Mouse (Mus musculus) hindbrain, postnatal 0 days (tissue): Measurements from ENCODE around the gene Fnbp1l. TPM values are rescaled to one million over a fixed set of nuclear protein-coding genes. Genes with fewer than 3 reads are reported as not detected.

Experiments used
- ATAC-seq: fragments of 200-750 bp; cut with Nextera tagmentation; 2 replicates; pipeline ENCODE4 v1.8.0; 2017; ENCODE audit warnings: mild to moderate bottlenecking, moderate TSS enrichment, moderate library complexity
- DNase-seq: peaks from one replicate; pipeline ENCODE4 v3.0.0-alpha.2; 2015; ENCODE audit warnings: low spot score
- H3K27ac ChIP-seq: fragments of 300-500 bp; sonication (generic); 2 replicates; pipeline ENCODE4 v1.5.1; 2014; ENCODE audit warnings: mild to moderate bottlenecking
- H3K27me3 ChIP-seq: fragments of 300-500 bp; sonication (generic); 2 replicates; pipeline ENCODE4 v1.6.1; 2014; ENCODE audit warnings: low read length, mixed read lengths; ENCODE audit not compliant: insufficient read depth
- H3K36me3 ChIP-seq: fragments of 300-500 bp; sonication (generic); 2 replicates; pipeline ENCODE4 v1.6.1; 2014; ENCODE audit warnings: low read length, mixed read lengths; ENCODE audit not compliant: insufficient read depth
- H3K4me1 ChIP-seq: fragments of 300-500 bp; sonication (generic); 2 replicates; pipeline ENCODE4 v1.6.1; 2014; ENCODE audit warnings: antibody characterized with exemption, low read length, mixed read lengths; ENCODE audit not compliant: insufficient read depth
- H3K4me2 ChIP-seq: fragments of 300-500 bp; sonication (generic); 2 replicates; pipeline ENCODE4 v1.6.1; 2014; ENCODE audit warnings: low read depth, mild to moderate bottlenecking, low read length, moderate library complexity, mixed read lengths
- H3K4me3 ChIP-seq: fragments of 300-500 bp; sonication (generic); 2 replicates; pipeline ENCODE4 v1.5.1; 2014; ENCODE audit warnings: low read length
- H3K9ac ChIP-seq: fragments of 300-500 bp; sonication (generic); replicated peaks from 2 replicates; pipeline ENCODE4 v1.6.1; 2014; ENCODE audit warnings: mild to moderate bottlenecking, low read length, moderate library complexity, mixed read lengths
- H3K9me3 ChIP-seq: fragments of 300-500 bp; sonication (generic); 2 replicates; pipeline ENCODE4 v1.6.1; 2016; ENCODE audit warnings: low read length, mixed read lengths
- CTCF ChIP-seq: IDR thresholded peaks from 2 replicates; pipeline ENCODE4 v1.5.1; 2016; ENCODE audit warnings: antibody characterized with exemption, control low read depth, low read depth
- WGBS: fragments of 180-500 bp; shearing (Covaris S2); extraction: QIAGEN DNeasy Blood & Tissue Kit; methylation state at CpG from one replicate; pipeline ENCODE4 v1.1.7; 2014; 5-methylcytosine and 5-hydroxymethylcytosine counted together
- polyA plus RNA-seq: library from polyadenylated mRNA; unstranded; fragments of >200 nt; fragmentation: Nextera tagmentation; extraction: Ambion mirVana; gene quantifications from 2 replicates; pipeline ENCODE4 v1.2.1, GENCODE M21; 2015
- total RNA-seq: library from RNA; depleted of rRNA; stranded (reverse); fragments of >200 nt; gene quantifications from 2 replicates; pipeline ENCODE4 v1.2.3, GENCODE M21; 2014

Gene Fnbp1l
- total and polyA plus RNA-seq, 2 experiments from 2014 or later: 73.0 to 146 TPM

DNA sequence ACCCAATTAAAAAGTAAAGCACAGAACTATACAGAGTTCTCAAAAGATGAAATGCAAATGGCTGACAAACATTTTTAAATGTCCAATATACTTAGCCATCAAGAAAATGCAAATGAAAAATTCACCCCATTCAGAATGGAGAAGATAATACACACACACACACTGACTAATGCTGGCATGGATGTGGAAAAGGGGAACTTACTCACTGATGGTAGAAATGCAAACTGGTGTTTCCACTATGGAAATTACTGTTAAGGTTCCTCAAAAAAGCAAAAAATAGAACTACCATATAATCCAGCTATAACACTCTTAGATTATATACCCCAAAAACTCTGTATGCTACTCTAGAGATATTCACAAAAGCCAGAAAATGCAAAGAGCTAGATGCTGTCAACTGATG lies 42.2 kb downstream of the Fnbp1l start:
- no peak for TF ChIP-seq CTCF
- H3K27ac ChIP-seq: no peak overlapping the region
- no peak overlapping the region for H3K4me3 ChIP-seq
- no peaks in the 10 kb centered on the region for H3K36me3 ChIP-seq
- ATAC-seq: no peak
- no peak overlapping the region for H3K4me2 ChIP-seq
- no peak overlapping the region for H3K9ac ChIP-seq
- DNase-seq: no peak
- no peaks in the 10 kb centered on the region for H3K27me3 ChIP-seq
- no peaks in the 10 kb centered on the region for H3K9me3 ChIP-seq
- no peaks in the 10 kb centered on the region for H3K4me1 ChIP-seq

DNA sequence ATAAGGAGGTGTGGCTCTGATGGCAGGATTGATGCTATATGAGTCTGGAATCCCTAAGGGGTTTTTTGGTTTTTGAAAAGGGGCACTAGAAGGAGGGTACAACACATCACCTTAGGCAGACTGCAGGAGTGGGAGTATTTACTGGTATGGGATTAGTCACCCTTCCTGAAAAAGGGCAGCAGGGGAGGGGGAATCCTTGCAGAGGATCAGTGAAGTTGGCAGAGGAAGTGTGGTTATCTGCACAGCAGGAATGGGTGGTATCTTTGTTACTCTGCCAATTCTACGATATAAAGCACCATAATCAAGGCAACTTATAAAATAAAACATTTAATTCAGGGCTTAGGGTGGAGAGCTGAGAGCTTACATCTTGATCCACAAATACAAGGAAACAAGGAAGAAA lies 44.6 kb downstream of the Fnbp1l start:
- no peaks in the 10 kb centered on the region for H3K36me3 ChIP-seq
- no peaks in the 10 kb centered on the region for H3K27me3 ChIP-seq
- TF ChIP-seq CTCF: no peak
- H3K4me3 ChIP-seq: no peak overlapping the region
- WGBS: 85% methylated on average over 1 of the region's 1 CpGs
- DNase-seq: no peak
- H3K27ac ChIP-seq: no peak overlapping the region
- H3K9ac ChIP-seq: no peak overlapping the region
- ATAC-seq: no peak
- H3K9me3 ChIP-seq: no peaks in the 10 kb centered on the region
- H3K4me1 ChIP-seq: no peaks in the 10 kb centered on the region
- no peak overlapping the region for H3K4me2 ChIP-seq

DNA sequence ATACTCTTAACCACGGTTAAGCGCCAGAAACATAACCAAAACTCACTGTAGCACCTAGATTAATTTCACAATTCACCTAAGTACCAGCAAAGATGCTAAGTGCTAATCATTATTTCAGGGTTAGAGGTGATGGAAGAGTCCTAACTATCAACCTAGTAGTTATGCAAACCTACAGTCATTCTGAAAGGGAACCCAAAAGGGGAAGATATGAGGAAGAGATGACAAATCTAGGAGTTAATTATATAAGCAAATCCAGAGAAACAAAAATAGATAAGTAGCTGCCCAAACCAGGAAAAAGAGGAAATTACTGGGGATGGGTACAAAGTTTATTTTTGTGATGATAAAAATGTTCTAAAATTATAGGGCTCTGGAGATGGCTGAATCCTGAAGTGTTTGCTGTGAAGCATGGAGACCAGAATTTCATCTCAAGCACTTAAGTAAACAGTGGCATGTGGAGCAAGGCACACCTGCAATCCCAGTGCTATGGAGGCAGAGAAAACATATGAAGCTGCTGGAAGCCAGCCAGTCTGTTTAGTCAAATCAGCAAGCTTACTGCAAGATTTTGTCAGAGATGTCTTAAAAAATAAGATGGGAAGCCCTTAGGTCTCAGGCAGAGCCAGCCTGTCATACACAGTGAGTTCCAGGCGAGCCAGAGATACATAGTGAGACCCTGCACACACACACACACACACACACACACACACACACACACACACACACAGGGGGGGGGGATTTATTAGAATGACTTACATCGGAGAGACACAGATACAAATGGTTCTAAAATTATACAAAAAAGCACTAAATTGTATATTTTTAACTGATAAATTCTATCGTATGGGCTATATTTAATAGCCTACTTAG lies 45.9 kb downstream of the Fnbp1l start:
- Histone ChIP-seq H3K27ac (no peak overlapping the region), H3K36me3 (no peaks in the 10 kb centered on the region), H3K9me3 (no peaks in the 10 kb centered on the region), H3K9ac (no peak overlapping the region), H3K4me1 (no peaks in the 10 kb centered on the region), H3K4me2 (no peak overlapping the region), H3K27me3 (no peaks in the 10 kb centered on the region), H3K4me3 (no peak overlapping the region)
- TF ChIP-seq CTCF: no peak
- ATAC-seq (no peak), DNase-seq (peak; percentile 16)
- WGBS: 90% methylated on average over 5 of the region's 5 CpGs

DNA sequence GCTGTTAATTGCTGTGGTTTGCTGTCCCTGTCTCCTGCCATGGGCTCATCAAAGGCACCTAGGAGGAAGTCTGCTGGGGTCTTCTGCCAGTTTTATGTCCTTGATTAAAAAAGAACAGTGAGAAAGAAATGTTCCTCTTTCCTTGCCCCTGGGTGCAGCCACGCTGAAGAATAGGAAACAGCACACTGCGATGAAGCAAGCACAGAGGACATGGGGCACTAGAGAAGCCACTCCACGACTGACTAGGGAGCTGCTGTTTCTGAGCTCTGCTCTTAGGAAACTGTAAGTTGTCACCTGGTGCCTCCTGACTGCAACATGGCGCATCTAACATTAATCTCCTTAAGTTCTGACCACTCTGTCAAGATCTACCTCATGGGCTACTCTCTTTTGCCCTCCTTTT lies 53.0 kb downstream of the Fnbp1l start:
- no peaks in the 10 kb centered on the region for H3K9me3 ChIP-seq
- H3K36me3 ChIP-seq: 0 out of 2 replicates have a peak, but pooled peaks cover 2% of the 10 kb centered on the region
- no peak overlapping the region for H3K9ac ChIP-seq
- H3K27ac ChIP-seq: no peak overlapping the region
- H3K27me3 ChIP-seq: no peaks in the 10 kb centered on the region
- WGBS: 68% methylated on average over 4 of the region's 4 CpGs
- ATAC-seq: no peak
- no peak overlapping the region for H3K4me2 ChIP-seq
- TF ChIP-seq CTCF: no peak
- no peak for DNase-seq
- H3K4me1 ChIP-seq: no peaks in the 10 kb centered on the region
- no peak overlapping the region for H3K4me3 ChIP-seq

DNA sequence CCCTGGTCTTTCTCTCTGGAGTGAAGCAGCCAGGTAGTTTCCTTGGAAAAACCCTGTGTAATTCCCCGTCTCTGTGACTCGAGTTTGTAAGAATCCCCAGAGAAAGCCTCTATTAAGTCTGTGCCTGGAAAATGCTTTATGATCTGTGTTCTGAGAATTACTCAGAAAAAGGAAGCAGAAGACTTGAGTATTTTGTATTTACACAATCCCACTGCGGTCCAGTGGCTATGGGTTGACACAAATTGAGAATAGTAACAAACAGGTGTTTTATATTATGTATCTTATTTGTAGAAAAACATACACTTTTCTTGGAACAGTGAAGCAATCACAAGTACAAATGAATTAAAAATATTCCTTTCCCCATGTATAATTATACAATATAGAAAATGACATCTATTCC lies 53.4 kb downstream of the Fnbp1l start:
- Histone ChIP-seq H3K4me2 (no peak overlapping the region), H3K4me1 (no peaks in the 10 kb centered on the region), H3K9me3 (no peaks in the 10 kb centered on the region), H3K36me3 (0 out of 2 replicates have a peak, but pooled peaks cover 4% of the 10 kb centered on the region), H3K9ac (no peak overlapping the region), H3K27ac (no peak overlapping the region), H3K27me3 (no peaks in the 10 kb centered on the region), H3K4me3 (no peak overlapping the region)
- ATAC-seq (no peak), DNase-seq (no peak)
- TF ChIP-seq CTCF: no peak
- 73% methylated on average over 3 of the region's 3 CpGs for WGBS

DNA sequence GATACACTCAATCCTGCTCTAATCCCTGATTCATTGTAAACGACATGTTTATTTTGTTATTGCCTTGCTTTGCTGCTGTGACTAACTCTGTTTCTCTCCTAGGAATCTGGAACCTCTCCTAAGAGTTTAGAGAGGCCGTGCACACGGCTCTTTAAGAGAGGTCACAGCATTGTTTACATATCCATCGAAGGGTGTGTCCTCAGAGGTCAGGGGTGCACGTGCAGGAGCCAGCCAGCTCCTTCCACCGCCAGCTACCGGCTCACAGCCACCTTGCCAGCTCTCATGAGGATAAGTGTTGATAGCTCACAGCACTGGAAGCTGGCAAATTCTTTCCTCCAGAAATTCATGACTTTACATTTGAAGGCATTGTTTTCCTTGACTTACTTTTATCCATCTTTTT lies 54.2 kb downstream of the Fnbp1l start:
- Histone ChIP-seq H3K9me3 (no peaks in the 10 kb centered on the region), H3K27ac (no peak overlapping the region), H3K9ac (no peak overlapping the region), H3K4me2 (no peak overlapping the region), H3K4me3 (no peak overlapping the region), H3K27me3 (no peaks in the 10 kb centered on the region), H3K4me1 (no peaks in the 10 kb centered on the region), H3K36me3 (0 out of 2 replicates have a peak, but pooled peaks cover 4% of the 10 kb centered on the region)
- 41% methylated on average over 7 of the region's 7 CpGs for WGBS
- no peak for DNase-seq
- no peak for TF ChIP-seq CTCF
- ATAC-seq: no peak

DNA sequence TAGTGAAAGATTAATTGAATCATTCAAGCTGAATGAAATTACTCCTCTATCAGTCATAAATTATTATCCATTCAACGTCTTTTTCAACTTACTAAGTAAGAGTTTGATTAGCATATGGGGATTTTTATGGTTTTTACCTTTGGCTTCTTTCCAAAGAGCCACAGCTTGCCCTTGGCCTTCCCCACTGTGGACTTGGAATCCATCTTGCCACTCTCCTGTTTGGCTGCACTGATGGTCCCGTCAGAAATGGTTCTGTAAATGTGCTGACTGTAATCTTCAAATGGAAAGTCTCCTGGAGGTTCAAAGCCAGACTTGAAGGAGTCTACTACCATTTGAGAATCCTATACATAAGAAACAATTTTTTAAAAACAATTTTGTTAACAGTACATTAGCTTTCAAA lies 61.7 kb downstream of the Fnbp1l start:
- H3K4me3 ChIP-seq: no peak overlapping the region
- ATAC-seq (no peak), DNase-seq (no peak)
- H3K4me1 ChIP-seq: no peaks in the 10 kb centered on the region
- H3K9ac ChIP-seq: no peak overlapping the region
- no peaks in the 10 kb centered on the region for H3K9me3 ChIP-seq
- 0 out of 2 replicates have a peak, but pooled peaks cover 4% of the 10 kb centered on the region for H3K36me3 ChIP-seq
- no peaks in the 10 kb centered on the region for H3K27me3 ChIP-seq
- H3K27ac ChIP-seq: no peak overlapping the region
- H3K4me2 ChIP-seq: no peak overlapping the region
- WGBS: 33% methylated on average over 2 of the region's 2 CpGs
- no peak for TF ChIP-seq CTCF
